Mouse (Mus musculus): Measurements from ENCODE around the gene Taar1. TPM values are rescaled to one million over a fixed set of nuclear protein-coding genes. Genes with fewer than 3 reads are reported as not detected.

Gene Taar1
- total RNA-seq, 2 experiments from 2014 or later, result not detected

- no peak for ATAC-seq (replicated peaks; ENCODE audit: low FRiP score, poor library complexity, severe bottlenecking)
Measured at GRCm38 (mm10) chr10:23964921-23965610, 44.9 kb downstream of the Taar1 start.

- ATAC-seq (replicated peaks; ENCODE audit: low FRiP score, poor library complexity, severe bottlenecking), result no peak
Measured at GRCm38 (mm10) chr10:23970656-23971165, 50.6 kb downstream of the Taar1 start, which contains the start of gene Taar5. Taar5 (plus strand) TSS chr10:23970706.

Other genes with a start within 250 kb of the Taar1 start
- gene Rps12, start 133.1 kb upstream of the Taar1 start, total RNA-seq (2015; ENCODE audit: low replicate concordance), result 1,496 and 1,704 TPM in 2 replicates
- 275 and 669 TPM in 2 replicates for gene Rps12, start 133.1 kb upstream of the Taar1 start, total RNA-seq (2017; ENCODE audit: low replicate concordance)
- 0.36 TPM in 1 of 2 replicates, not detected in the other for gene Slc18b1, start 123.4 kb upstream of the Taar1 start, total RNA-seq (2015; ENCODE audit: low replicate concordance)
- gene Slc18b1, start 123.4 kb upstream of the Taar1 start, total RNA-seq (2017; ENCODE audit: low replicate concordance), result not detected in 2 replicates
- gene Vnn3, start 68.9 kb upstream of the Taar1 start, total RNA-seq (2015; ENCODE audit: low replicate concordance), result 5.4 TPM in 1 of 2 replicates, not detected in the other
- gene Vnn3, start 68.9 kb upstream of the Taar1 start, total RNA-seq (2017; ENCODE audit: low replicate concordance), result not detected in 2 replicates
- not detected in 2 replicates for gene Vnn1, start 25.7 kb upstream of the Taar1 start, total RNA-seq (2015; ENCODE audit: low replicate concordance)
- gene Vnn1, start 25.7 kb upstream of the Taar1 start, total RNA-seq (2017; ENCODE audit: low replicate concordance), result not detected in 2 replicates
- gene Taar2, start 18.2 kb downstream of the Taar1 start, total RNA-seq (2015; ENCODE audit: low replicate concordance), result not detected in 2 replicates
- not detected in 2 replicates for gene Taar2, start 18.2 kb downstream of the Taar1 start, total RNA-seq (2017; ENCODE audit: low replicate concordance)
- gene Taar3, start 29.2 kb downstream of the Taar1 start, total RNA-seq (2015; ENCODE audit: low replicate concordance), result not detected in 2 replicates
- gene Taar3, start 29.2 kb downstream of the Taar1 start, total RNA-seq (2017; ENCODE audit: low replicate concordance), result not detected in 2 replicates
- gene Taar4, start 40.1 kb downstream of the Taar1 start, total RNA-seq (2015; ENCODE audit: low replicate concordance), result not detected in 2 replicates
- not detected in 2 replicates for gene Taar4, start 40.1 kb downstream of the Taar1 start, total RNA-seq (2017; ENCODE audit: low replicate concordance)
- gene Taar5, start 50.4 kb downstream of the Taar1 start, total RNA-seq (2015; ENCODE audit: low replicate concordance), result not detected in 2 replicates
- gene Taar5, start 50.4 kb downstream of the Taar1 start, total RNA-seq (2017; ENCODE audit: low replicate concordance), result not detected in 2 replicates
- not detected in 2 replicates for gene Taar6, start 65.3 kb downstream of the Taar1 start, total RNA-seq (2015; ENCODE audit: low replicate concordance)
- gene Taar6, start 65.3 kb downstream of the Taar1 start, total RNA-seq (2017; ENCODE audit: low replicate concordance), result not detected in 2 replicates
- gene Taar7a, start 73.1 kb downstream of the Taar1 start, total RNA-seq (2015; ENCODE audit: low replicate concordance), result not detected in 2 replicates
- not detected in 2 replicates for gene Taar7a, start 73.1 kb downstream of the Taar1 start, total RNA-seq (2017; ENCODE audit: low replicate concordance)
- not detected in 2 replicates for gene Taar7b, start 79.6 kb downstream of the Taar1 start, total RNA-seq (2015; ENCODE audit: low replicate concordance)
- not detected in 2 replicates for gene Taar7b, start 79.6 kb downstream of the Taar1 start, total RNA-seq (2017; ENCODE audit: low replicate concordance)
- gene Taar7d, start 106.9 kb downstream of the Taar1 start, total RNA-seq (2015; ENCODE audit: low replicate concordance), result not detected in 2 replicates
- gene Taar7d, start 106.9 kb downstream of the Taar1 start, total RNA-seq (2017; ENCODE audit: low replicate concordance), result not detected in 2 replicates
- not detected in 2 replicates for gene Taar7e, start 117.3 kb downstream of the Taar1 start, total RNA-seq (2015; ENCODE audit: low replicate concordance)
- not detected in 2 replicates for gene Taar7e, start 117.3 kb downstream of the Taar1 start, total RNA-seq (2017; ENCODE audit: low replicate concordance)
- not detected in 2 replicates for gene Taar7f, start 129.2 kb downstream of the Taar1 start, total RNA-seq (2015; ENCODE audit: low replicate concordance)
- gene Taar7f, start 129.2 kb downstream of the Taar1 start, total RNA-seq (2017; ENCODE audit: low replicate concordance), result not detected in 2 replicates
- gene Taar8a, start 156.1 kb downstream of the Taar1 start, total RNA-seq (2015; ENCODE audit: low replicate concordance), result not detected in 2 replicates
- not detected in 2 replicates for gene Taar8a, start 156.1 kb downstream of the Taar1 start, total RNA-seq (2017; ENCODE audit: low replicate concordance)
- not detected in 2 replicates for gene Taar8b, start 171.9 kb downstream of the Taar1 start, total RNA-seq (2015; ENCODE audit: low replicate concordance)
- gene Taar8b, start 171.9 kb downstream of the Taar1 start, total RNA-seq (2017; ENCODE audit: low replicate concordance), result not detected in 2 replicates
- not detected in 2 replicates for gene Taar8c, start 181.6 kb downstream of the Taar1 start, total RNA-seq (2015; ENCODE audit: low replicate concordance)
- gene Taar8c, start 181.6 kb downstream of the Taar1 start, total RNA-seq (2017; ENCODE audit: low replicate concordance), result not detected in 2 replicates
- not detected in 2 replicates for gene Taar9, start 189.2 kb downstream of the Taar1 start, total RNA-seq (2015; ENCODE audit: low replicate concordance)
- gene Taar9, start 189.2 kb downstream of the Taar1 start, total RNA-seq (2017; ENCODE audit: low replicate concordance), result not detected in 2 replicates
- 10.8 and 21.4 TPM in 2 replicates for gene Stx7, start 228.9 kb downstream of the Taar1 start, total RNA-seq (2015; ENCODE audit: low replicate concordance)
- 30.8 and 35.2 TPM in 2 replicates for gene Stx7, start 228.9 kb downstream of the Taar1 start, total RNA-seq (2017; ENCODE audit: low replicate concordance)

Data from erythroid progenitor cell, adult 5-6 weeks (primary cell).